In the genomic region with DNA sequence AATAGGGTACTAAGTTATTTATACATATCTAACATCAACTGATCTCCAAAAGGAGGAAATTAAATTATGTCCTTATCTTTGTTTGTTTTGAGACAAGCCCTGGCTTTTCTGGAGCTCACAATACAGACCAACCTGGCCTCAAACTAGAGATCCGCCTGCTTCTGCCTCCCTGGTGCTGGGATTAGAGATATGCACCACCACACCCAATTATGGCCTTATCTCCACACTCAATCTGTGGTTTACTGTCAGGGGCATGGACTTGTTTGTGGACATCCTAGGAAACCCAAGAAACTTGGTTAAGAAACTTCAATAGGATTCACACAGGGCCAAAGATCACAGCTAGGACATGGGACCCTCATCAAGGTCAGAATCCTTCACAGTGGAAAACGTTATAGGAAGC, we compare ENCODE assay signal across 14 mouse cellular contexts. TPM values are rescaled to one million over a fixed set of nuclear protein-coding genes. Genes with fewer than 3 reads are reported as not detected.
"Had no signal": no experiment of that assay in that cellular context is flagged by ENCODE, and none has a peak within 500 bp of the region (broad histone marks: within the 10 kb centered on the region; RNA-seq: fewer than 3 reads in every experiment).

No protein-coding gene starts in this region.

- DNase-seq: right cerebral cortex, postnatal 25 days had no signal

- H3K9me3 ChIP-seq: kidney, embryonic 15.5 days; limb, embryonic 15.5 days; lung, embryonic 15.5 days; megakaryocyte, embryonic 14.5 days; neural tube, embryonic 13.5 days had no signal

- H3K4me3 ChIP-seq: kidney, embryonic 15.5 days; limb, embryonic 15.5 days; lung, embryonic 15.5 days; megakaryocyte, embryonic 14.5 days; neural tube, embryonic 13.5 days had no signal

- H3K4me2 ChIP-seq: kidney, embryonic 15.5 days; limb, embryonic 15.5 days; lung, embryonic 15.5 days; midbrain, embryonic 11.5 days; neural tube, embryonic 13.5 days had no signal

- H3K36me3 ChIP-seq: kidney, embryonic 15.5 days; limb, embryonic 15.5 days; lung, embryonic 15.5 days; neural tube, embryonic 13.5 days had no signal

- H3K9ac ChIP-seq: kidney, embryonic 15.5 days; limb, embryonic 15.5 days; lung, embryonic 15.5 days; neural tube, embryonic 13.5 days had no signal

- H3K27me3 ChIP-seq: kidney, embryonic 15.5 days; limb, embryonic 15.5 days; lung, embryonic 15.5 days; neural tube, embryonic 13.5 days had no signal

- H3K27ac ChIP-seq: kidney, embryonic 15.5 days; limb, embryonic 15.5 days; lung, embryonic 15.5 days; macrophage; neural tube, embryonic 13.5 days had no signal

- H3K4me1 ChIP-seq: kidney, embryonic 15.5 days; limb, embryonic 15.5 days; lung, embryonic 15.5 days; neural tube, embryonic 13.5 days had no signal

RNA-seq across cellular contexts. Expression of gene Fam205c, which starts 3.6 kb away (rescaled TPM):
- polyA plus RNA-seq: kidney, adult 2 months; large intestine, adult 2 months; limb, embryonic 11.5 days; limb, embryonic 15.5 days; macrophage; small intestine, adult 2 months had no signal

RNA-seq across cellular contexts. Expression of gene Gm12394, which starts 21.1 kb away (rescaled TPM):
- polyA plus RNA-seq: kidney, adult 2 months; large intestine, adult 2 months; limb, embryonic 11.5 days; limb, embryonic 15.5 days; macrophage; small intestine, adult 2 months had no signal

RNA-seq across cellular contexts. Expression of gene Fam205a1, which starts 24.0 kb away (rescaled TPM):
- polyA plus RNA-seq: intestine, embryonic 16.5 days; kidney, embryonic 15.5 days; limb, embryonic 15.5 days; lung, embryonic 15.5 days; macrophage; small intestine, adult 2 months; thymus, postnatal 0 days had no signal

RNA-seq across cellular contexts. Expression of gene Phf24, which starts 38.8 kb away (rescaled TPM):
- polyA plus RNA-seq: macrophage had no signal
